Mouse (Mus musculus): Measurements from ENCODE around the gene Gpr107. TPM values are rescaled to one million over a fixed set of nuclear protein-coding genes. Genes with fewer than 3 reads are reported as not detected.
A peak's percentile ranks its signal among the peaks of the same experiment; 100 is the strongest.

Gpr107 gene
- total RNA-seq, 2 experiments from 2014 or later, result 45.2 to 51.5 TPM

- Histone ChIP-seq H3K27ac (no peak overlapping the region), H3K4me3 (no peak overlapping the region)
- no peak for DNase-seq (ENCODE audit: extremely low spot score in 1 of 2, low spot score in 2 of 2)
- no peak for TF ChIP-seq CTCF (IDR thresholded peaks at IDR 0.05)
- intact Hi-C loops (cut with DNase I), result no loop called here
These were observed 92.1 kb downstream of the Gpr107 start for GRCm38 (mm10) chr2:31244216-31244615.

- intact Hi-C loops (cut with DNase I), result no loop called here
- no peak for TF ChIP-seq CTCF (IDR thresholded peaks at IDR 0.05)
- Histone ChIP-seq H3K4me3 (peak overlapping the region; percentile 78), H3K27ac (peak overlapping the region; percentile 72)
- DNase-seq (ENCODE audit: extremely low spot score in 1 of 2, low spot score in 2 of 2), result no peak
These were observed 92.9 kb downstream of the Gpr107 start for GRCm38 (mm10) chr2:31245051-31245450.

GRCm38 (mm10) chr2:31245491-31246141 lies 93.5 kb downstream of the Gpr107 start, which contains the start of gene Ncs1:
Ncs1 (plus strand) TSS chr2:31245823.
- DNase-seq (ENCODE audit: extremely low spot score in 1 of 2, low spot score in 2 of 2), result peak; percentile 90 to 91
- TF ChIP-seq CTCF (IDR thresholded peaks at IDR 0.05), result peak; percentile 4; the same call in 1 of the 2 replicates
- Histone ChIP-seq H3K4me3 (peak within 1 kb of the TSS; percentile 78), H3K27ac (peak within 1 kb of the TSS; percentile 95)
- intact Hi-C loops (cut with DNase I), result loop anchor here (1.0 to 2.0 kb wide), 2 partner anchors 11 to 45 kb away; no protein-coding TSS in a partner anchor

GRCm38 (mm10) chr2:31246251-31246971 lies 94.3 kb downstream of the Gpr107 start:
- intact Hi-C loops (cut with DNase I), result loop anchor here (1.0 to 2.0 kb wide), 2 partner anchors 10 to 44 kb away; no protein-coding TSS in a partner anchor
- TF ChIP-seq CTCF (IDR thresholded peaks at IDR 0.05), result peak; percentile 7
- peak; percentile 64 to 70 for DNase-seq (ENCODE audit: extremely low spot score in 1 of 2, low spot score in 2 of 2)
- Histone ChIP-seq H3K4me3 (peak overlapping the region; percentile 78), H3K27ac (peak overlapping the region; percentile 95)

GRCm38 (mm10) chr2:31248856-31249255 lies 96.7 kb downstream of the Gpr107 start:
- DNase-seq (ENCODE audit: extremely low spot score in 1 of 2, low spot score in 2 of 2), result no peak
- Histone ChIP-seq H3K4me3 (no peak overlapping the region), H3K27ac (no peak overlapping the region)
- TF ChIP-seq CTCF (IDR thresholded peaks at IDR 0.05), result no peak
- intact Hi-C loops (cut with DNase I), result no loop called here

- intact Hi-C loops (cut with DNase I), result no loop called here
These were observed 100.1 kb downstream of the Gpr107 start for GRCm38 (mm10) chr2:31252167-31252566.

GRCm38 (mm10) chr2:31253463-31253862 lies 101.3 kb downstream of the Gpr107 start:
- no peak for TF ChIP-seq CTCF (IDR thresholded peaks at IDR 0.05)
- no peak for DNase-seq (ENCODE audit: extremely low spot score in 1 of 2, low spot score in 2 of 2)
- intact Hi-C loops (cut with DNase I), result no loop called here
- H3K4me3 ChIP-seq, result no peak overlapping the region
- H3K27ac ChIP-seq, result no peak overlapping the region

More at GRCm38 (mm10) chr2:31252167-31252566, 100.1 kb downstream of the Gpr107 start:
- TF ChIP-seq CTCF (IDR thresholded peaks at IDR 0.05), result no peak
- no peak for DNase-seq (ENCODE audit: extremely low spot score in 1 of 2, low spot score in 2 of 2)
- Histone ChIP-seq H3K27ac (no peak overlapping the region), H3K4me3 (no peak overlapping the region)

GRCm38 (mm10) chr2:31254806-31255205 lies 102.7 kb downstream of the Gpr107 start:
- H3K27ac ChIP-seq, result no peak overlapping the region
- no peak for TF ChIP-seq CTCF (IDR thresholded peaks at IDR 0.05)
- intact Hi-C loops (cut with DNase I), result no loop called here
- DNase-seq (ENCODE audit: extremely low spot score in 1 of 2, low spot score in 2 of 2), result no peak
- no peak overlapping the region for H3K4me3 ChIP-seq

GRCm38 (mm10) chr2:31255952-31256938 lies 104.1 kb downstream of the Gpr107 start:
- peak; percentile 70 to 72 for DNase-seq (ENCODE audit: extremely low spot score in 1 of 2, low spot score in 2 of 2)
- peak overlapping the region; percentile 22; the same call in 1 of the 2 replicates for H3K4me3 ChIP-seq
- peak; percentile 53 for TF ChIP-seq CTCF (IDR thresholded peaks at IDR 0.05)
- H3K27ac ChIP-seq, result peak overlapping the region; percentile 96
- intact Hi-C loops (cut with DNase I), result loop anchor here (1.0 kb wide), 1 partner anchor 10 kb away; no protein-coding TSS in a partner anchor

- DNase-seq (ENCODE audit: extremely low spot score in 1 of 2, low spot score in 2 of 2), result peak; percentile 70 to 73
- peak overlapping the region; percentile 96 for H3K27ac ChIP-seq
- intact Hi-C loops (cut with DNase I), result no loop called here
- H3K4me3 ChIP-seq, result peak overlapping the region; percentile 22; the same call in 1 of the 2 replicates
- TF ChIP-seq CTCF (IDR thresholded peaks at IDR 0.05), result no peak
These were observed 105.0 kb downstream of the Gpr107 start for GRCm38 (mm10) chr2:31257096-31257495.

All from left cerebral cortex, adult 2 months (tissue).